Mouse (Mus musculus) common myeloid progenitor, adult 5-6 weeks (primary cell): Measurements from ENCODE around the gene Rhbdl1. TPM values are rescaled to one million over a fixed set of nuclear protein-coding genes. Genes with fewer than 3 reads are reported as not detected.
"Not testable (repeated sequence)": the region's sequence is repeated elsewhere in the genome, so short reads cannot be mapped to it uniquely, and the experiment has no call there.

Source experiments
- ATAC-seq: replicated peaks from 2 replicates; pipeline ENCODE4 v1.8.0; 2016; ENCODE audit warnings: low read depth, mild to moderate bottlenecking, moderate TSS enrichment, inconsistent platforms; ENCODE audit not compliant: poor library complexity, severe bottlenecking
- total RNA-seq: library from RNA; stranded (forward); fragments of 200-1000, 187-1606 nt; gene quantifications from 2 replicates; pipeline ENCODE4 v1.2.3, GENCODE M21; 2017

Rhbdl1 gene
- total RNA-seq, 1 experiment from 2014 or later = 0.46 TPM

DNA sequence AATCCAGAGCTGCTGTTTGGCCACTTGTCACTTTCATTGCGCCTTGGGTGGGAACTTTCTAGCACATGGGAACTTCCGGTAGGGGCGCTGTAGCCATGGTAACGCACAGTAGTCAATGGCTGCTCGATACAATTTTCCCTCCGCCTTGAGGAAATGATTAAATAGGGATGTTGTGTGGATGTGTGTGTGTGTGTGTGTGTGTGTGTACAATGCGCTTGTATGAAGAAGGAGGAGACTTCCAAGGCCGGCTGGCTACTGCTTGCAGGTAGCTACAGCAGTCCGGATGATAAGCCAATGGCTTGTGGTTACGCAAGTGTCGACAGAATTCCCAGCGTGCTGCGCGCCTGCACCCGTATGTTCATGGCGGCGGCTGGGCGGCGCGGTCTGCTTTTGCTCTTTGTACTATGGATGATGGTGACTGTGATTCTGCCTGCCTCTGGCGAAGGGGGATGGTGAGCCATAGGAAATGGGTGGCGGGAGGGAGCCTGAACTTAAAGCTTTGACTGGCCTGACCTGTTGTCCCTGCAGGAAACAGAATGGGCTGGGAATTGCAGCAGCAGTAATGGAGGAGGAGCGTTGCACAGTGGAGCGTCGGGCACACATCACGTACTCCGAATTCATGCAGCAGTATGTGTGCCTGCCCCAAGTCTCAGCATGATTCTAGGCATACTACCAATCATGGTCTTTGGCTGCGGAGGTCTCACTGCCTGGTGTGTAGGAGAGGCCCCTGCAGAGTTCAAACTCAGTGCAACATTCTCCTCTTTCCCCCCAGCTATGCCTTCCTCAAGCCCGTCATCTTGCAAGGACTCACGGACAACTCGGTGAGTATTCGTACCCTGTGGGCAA, 8.2 kb downstream of the Rhbdl1 start, which contains the start of gene Jmjd8:
Gene Jmjd8, plus strand, starts transcription at position 156 of the 846 bp plus-strand sequence.
- ATAC-seq = peak; percentile 43

DNA sequence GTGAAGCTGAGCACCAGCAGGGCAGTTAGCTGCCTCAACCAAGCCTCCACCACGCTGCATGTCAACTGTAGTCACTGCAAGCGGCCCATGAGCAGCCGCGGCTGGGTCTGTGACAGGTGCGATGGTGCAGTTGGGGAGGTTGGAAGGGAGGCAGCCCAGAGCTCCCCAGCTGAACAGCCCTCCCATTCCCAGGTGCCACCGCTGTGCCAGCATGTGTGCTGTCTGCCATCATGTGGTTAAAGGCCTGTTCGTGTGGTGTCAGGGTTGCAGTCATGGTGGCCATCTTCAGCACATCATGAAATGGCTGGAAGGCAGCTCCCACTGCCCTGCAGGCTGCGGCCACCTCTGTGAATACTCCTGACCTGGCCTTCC, 8.9 kb downstream of the Rhbdl1 start:
- ATAC-seq = no peak

DNA sequence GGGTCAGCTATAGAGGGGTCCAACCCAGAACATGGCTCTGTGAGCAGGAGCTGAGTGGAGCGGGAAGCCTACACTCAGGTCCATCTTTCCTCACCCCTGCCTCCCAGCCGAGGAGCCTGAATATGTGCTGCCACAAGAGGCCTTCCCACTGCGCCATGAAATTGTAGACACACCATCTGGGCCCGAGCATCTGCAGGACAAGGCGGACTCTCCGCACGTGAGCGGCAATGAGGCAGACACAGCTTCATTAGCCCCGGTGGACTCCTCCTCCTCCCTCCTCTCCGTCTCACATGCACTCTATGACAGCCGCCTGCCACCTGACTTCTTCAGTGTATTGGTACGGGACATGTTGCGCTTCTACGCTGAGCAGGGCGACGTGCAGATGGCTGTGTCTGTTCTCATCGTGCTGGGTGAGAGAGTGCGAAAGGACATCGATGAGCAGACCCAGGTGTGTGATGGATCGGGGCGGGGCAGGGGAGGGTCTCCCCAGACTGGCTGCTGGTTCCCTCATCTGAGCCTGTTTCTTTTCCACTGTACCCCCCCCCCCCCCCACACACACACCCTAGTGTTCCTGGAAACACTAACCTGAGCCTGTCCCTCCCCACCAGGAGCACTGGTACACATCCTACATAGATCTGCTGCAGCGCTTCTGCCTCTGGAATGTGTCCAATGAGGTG, 9.4 kb downstream of the Rhbdl1 start:
- ATAC-seq = no peak

DNA sequence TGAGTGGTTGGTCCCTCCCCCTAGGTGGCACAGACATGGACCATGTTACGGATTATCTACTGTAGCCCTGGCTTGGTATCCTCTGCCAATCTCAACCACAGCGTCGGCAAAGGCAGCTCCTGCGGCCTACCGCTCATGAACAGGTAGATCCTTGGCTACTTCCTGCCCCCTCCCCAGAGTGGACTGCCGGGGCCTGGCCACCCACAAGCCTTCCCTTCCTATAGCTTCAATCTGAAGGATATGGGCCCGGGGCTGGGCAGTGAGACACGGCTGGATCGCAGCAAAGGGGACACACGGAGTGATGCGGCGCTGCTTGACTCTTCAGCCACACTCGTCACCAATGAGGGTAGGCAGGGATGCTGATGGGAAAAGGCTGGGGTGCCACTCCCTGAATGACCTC, 10.1 kb downstream of the Rhbdl1 start:
- no peak for ATAC-seq

DNA sequence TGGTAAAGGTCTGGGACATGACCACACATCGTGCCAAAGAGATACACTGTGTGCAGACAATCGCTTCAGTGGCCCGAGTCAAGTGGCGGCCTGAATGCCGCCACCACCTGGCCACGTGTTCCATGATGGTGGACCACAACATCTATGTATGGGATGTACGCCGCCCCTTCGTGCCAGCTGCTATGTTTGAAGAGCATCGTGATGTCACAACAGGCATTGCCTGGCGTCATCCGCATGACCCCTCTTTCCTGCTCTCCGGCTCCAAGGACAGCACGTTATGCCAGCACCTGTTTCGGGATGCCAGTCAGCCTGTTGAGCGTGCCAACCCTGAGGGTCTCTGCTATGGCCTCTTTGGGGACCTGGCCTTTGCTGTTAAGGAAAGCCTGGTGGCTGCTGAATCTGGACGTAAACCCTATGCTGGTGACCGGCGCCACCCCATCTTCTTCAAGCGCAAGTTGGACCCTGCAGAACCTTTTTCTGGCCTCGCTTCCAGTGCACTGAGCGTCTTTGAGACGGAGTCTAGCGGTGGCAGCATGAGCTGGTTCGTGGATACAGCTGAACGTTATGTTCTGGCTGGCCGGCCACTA, 11.0 kb downstream of the Rhbdl1 start:
- no peak for ATAC-seq

DNA sequence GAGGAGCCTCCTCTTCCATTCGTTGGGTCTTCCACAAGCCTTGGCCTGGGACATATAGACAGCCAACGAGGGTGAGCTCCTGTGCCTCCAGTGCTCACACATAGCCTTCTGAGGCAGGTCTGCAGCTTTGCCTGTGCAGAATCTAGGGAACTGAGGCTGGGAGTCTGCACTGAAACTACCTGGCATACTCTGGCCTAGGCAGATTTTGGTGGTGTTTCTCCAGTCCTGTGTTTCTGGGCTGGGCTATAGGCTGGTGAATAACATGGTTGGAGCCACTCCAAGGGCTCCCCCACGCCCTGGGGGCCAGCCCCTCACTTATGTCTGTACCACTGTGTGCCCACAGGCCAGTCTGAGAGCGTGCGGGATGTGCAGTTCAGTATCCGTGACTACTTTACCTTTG, 11.8 kb downstream of the Rhbdl1 start:
- ATAC-seq = no peak

DNA sequence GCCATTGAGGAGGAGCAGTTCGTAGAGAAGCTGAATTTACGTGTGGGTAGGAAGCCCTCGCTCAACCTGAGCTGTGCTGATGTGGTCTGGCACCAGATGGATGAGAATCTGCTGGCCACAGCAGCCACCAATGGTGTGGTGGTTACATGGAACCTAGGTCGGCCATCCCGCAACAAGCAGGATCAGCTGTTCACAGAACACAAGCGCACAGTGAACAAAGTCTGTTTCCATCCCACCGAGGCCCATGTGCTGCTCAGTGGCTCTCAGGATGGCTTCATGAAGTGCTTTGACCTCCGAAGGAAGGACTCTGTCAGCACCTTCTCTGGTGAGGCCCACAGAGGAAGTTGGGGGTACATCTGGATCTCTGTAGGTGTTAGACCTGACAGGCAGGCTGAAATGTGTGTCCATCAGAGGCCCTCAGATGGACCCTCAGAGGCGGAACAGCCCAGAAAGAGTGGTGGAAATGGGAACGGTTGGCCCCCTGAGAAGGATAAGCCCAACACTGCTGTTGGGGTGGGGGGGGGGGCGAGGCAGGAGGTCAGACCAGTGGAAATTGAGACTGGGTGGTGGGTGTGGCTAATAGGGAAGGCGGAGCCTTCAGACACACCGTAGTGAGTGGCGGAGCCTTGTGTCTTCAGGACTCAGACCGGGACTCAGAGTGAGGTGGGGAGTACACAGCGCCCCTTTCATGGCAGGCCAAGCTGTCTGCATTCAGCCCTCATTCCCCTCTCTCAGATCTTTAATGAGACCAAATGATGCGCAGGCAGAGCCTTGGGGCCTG, 12.5 kb downstream of the Rhbdl1 start:
- no peak for ATAC-seq

DNA sequence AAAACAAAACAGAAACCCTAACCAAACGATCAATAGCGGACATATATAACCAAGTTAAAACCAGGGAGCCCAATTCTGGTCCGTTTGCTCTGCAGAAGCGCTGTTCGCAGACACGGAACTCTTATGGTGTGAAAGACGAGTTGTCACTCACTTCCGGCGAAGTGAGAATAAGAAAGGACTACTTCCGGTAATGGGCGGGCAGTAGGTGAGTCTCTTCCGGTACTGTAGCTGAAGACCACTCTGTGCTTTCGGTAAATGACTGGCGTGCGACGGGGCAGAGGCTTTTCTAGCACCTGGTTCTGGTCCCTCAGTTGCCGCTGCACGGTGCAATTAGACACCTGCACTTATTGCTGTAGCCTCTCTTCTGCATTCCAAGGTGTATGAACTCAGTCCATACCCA, 13.6 kb downstream of the Rhbdl1 start, which contains the start of gene Wdr24:
Gene Wdr24, plus strand, starts transcription at position 176 of the 400 bp plus-strand sequence.
- peak; percentile 85 for ATAC-seq

DNA sequence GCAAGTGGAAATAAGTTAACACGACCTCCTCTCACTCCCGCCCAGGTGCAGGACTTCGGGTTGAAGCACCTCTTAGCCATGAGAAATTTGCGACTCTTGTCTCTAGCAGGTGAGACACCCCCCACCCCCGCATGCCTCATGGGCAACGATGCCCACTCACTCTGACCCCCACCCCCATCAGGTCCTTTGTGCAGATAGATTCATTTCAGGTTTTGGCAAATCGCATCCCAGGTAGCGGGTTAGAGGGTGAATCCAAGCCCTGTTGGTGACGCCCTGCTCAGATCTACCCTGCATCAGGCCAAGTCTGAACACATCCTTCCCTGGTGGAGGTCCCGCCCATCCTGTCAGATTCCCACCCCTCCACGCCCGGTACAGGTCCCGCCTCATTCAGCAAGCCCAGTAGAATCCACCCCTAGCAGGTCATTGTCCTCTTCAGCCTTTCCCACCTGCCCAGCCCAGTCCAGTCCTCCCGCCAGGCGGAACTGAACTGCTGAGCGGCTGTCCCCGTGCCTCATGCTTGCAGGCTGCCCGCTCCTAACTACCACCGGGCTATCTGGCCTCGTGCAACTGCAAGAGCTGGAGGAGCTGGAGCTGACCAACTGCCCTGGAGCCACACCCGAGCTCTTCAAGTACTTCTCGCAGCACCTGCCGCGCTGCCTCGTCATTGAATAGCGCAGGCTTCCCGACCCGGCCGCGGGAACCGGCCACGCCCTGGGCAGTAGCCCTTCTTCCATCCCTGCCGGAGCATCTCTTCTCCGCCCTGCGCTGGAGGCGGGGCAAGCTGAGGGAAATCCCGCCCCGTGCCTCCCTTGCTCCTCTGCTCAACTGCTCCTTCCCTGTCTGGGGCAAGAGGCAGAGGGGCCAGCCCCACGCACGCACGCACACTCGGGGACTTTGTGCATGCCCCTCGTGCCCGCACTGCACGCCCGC, 18.0 kb downstream of the Rhbdl1 start:
- ATAC-seq = peak; percentile 33; the same call in 1 of the 2 replicates

DNA sequence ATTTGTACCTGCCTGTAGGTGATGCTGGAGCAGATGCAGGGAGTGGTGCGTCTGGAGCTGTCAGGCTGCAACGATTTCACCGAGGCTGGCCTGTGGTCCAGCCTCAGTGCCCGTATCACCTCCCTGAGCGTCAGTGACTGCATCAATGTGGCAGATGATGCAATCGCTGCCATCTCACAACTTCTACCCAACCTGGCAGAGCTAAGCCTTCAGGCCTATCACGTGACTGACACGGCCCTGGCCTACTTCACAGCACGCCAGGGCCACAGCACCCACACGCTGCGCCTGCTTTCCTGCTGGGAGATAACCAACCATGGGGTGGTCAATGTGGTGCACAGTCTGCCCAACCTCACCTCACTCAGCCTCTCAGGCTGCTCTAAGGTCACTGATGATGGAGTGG, 19.4 kb downstream of the Rhbdl1 start:
- no peak for ATAC-seq

DNA sequence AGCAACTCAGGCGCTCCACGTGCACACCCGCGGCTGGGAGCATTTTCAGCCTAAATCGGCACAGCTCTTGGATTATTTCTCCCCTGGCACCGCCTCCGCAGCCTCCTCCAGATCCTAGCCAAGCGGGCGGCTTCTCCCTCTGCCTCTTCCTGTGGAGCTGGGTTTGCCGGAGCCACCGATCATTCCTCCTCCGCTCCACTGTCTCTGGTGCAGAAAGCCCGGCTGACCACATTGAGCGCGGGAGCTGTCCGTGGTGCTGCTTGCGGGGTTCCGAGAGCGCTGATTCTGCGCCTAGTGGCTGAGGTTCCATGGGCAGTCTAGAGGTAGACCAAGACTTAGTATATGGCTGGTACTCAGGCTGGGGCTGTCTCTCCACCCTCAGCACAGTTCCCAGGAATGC, 23.6 kb downstream of the Rhbdl1 start:
- peak; percentile 90 for ATAC-seq

DNA sequence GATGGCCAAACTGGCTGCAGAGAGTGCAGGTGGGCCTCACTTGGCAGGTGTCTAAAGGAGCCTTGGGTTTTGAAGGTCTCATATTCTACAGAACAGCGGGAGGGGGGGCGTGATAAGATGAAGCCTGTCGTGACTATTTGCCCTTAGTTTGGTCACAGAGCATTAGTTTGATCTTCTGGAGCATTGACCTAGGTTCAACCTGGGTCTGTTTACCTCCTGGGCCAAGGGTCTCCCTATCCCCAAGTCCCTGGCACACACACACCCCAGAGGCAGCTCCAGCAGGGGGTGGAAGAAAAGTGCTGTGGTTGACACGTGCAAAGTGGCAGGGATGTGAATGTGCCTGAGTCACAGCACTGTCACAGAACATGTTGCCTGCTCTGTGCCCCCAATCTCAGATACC, 26.2 kb downstream of the Rhbdl1 start:
- no peak for ATAC-seq

DNA sequence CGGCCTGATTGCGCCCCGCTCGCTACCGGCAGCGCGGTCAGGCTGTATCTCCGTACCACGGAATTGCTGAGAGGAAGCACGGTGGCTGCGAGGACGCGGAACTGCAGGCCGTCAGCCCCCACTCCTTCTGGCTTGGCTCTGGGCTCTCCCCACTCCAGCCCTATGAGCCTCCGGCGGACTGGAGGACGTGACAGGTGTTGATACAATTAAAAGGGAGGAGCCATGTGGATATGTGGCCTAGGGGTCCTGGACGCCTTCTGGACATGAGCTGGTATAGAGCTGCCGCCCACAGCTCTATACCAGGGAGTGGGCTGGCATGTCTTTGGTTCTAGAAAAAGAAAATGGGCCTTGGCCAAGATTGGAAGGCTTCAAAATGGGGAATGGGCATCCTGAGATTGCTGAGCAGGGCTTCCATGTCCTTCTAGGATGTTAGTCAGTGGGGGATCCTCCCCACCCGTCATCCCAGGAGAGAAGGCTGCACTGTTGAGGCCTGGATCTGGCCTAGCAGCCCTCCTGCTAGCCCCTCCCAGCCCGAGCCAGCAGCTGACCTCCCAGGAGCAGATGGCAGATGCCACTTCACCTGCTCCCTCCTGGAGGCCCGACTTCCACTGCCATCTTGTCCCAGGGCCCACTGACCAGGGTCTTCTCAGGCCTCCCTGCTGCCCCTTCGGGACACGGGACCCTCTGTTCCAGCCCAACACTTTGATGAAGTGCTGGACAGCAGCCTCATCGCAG, 27.3 kb downstream of the Rhbdl1 start:
- ATAC-seq = peak; percentile 28; the same call in 1 of the 2 replicates

DNA sequence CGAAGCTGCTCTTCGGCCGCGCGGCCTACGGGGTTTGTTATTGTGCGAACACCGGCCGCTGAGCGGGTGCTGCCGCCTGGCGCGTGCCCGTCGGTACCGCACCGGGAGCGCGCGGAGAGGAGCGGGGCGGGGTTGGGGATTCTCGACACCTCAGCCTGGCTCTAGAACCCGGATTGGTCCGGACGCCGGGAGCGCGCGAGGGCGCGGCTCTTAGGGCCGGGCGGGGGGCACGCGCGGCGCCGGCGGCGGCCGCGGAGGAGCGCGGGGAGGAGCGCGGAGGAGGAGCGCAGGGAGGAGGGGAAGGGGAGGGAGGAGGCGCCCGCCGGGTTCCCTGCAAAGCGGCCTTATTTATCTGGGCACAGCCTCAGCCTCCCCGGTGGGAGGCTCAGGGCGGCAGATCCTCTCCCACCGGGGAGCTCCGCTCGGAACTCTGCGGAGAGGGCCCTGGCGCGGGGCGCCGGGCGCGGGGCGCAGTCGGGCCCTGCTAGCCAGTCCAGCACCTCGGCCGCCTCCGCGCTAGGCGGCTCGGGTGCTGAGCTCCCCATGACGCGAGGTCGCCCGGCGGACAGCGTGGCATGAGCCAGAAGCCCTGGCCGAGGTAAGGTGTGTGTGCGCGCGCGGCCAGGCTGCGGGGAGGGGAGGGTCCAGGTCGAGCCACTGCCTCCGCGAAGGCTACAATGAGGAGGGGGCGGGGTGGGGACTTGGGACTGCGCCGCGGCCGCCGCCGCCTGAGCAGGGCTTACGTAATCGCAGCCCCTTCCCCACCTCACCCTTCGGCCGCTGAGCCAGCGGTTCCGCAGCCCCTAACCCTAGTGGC, 28.1 kb downstream of the Rhbdl1 start, which contains the start of gene Fbxl16:
Gene Fbxl16, plus strand, starts transcription at position 297 of the 817 bp plus-strand sequence.
- no peak for ATAC-seq

DNA sequence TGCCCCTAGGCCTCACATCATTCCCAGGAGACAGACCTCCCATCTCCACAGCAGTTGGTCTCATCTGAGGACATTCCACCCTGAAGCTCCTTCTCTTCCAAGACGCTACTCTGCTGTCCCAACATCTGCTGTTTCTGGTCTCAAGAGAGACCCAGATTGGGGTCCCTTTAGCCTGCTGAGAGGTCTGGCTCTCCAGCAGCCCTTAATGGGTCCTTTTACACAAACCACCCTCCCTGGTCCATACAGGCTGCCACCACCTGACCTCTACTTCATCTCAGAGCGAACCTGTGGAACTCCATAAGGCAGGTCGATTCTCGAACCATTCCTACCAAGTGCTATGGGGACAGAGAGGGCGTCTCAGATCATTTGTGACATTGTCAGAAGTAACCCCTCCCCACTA, 29.1 kb downstream of the Rhbdl1 start:
- ATAC-seq = no peak

DNA sequence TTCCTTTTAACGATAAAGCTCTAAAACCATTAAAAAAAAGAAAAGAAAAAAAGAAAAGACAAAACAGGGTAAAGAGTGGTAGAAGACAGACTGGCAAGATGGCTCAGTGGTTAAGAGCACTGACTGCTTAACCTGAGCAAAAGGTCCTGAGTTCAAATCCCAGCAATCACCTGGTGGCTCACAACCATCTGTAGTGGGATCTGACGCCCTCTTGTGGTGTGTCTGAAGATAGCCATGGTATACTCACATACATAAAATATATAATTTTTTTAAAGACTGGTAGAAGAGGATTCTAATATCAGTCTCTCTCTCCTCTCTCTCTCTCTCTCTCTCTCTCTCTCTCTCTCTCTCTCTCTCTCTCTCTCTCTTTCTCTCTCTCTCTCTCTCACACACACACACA, 29.6 kb downstream of the Rhbdl1 start:
- not testable (repeated sequence) for ATAC-seq

DNA sequence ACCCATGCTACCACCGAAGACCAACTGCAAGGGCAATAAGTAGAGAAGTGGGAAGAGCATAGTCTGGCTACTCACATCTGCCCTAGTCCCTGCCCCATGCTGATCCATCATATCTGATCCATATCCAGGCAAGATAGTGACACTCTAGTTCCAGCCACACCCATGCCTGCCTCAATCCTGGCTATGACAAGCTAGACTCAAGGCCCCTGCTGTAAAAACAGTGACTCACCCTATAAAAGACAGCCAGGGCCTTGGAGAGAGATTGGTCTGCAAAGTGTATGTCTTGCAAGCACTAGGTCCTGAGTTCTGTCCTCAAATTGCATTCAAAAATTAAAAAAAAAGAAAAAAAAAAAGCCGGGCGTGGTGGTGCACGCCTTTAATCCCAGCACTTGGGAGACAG, 30.6 kb downstream of the Rhbdl1 start:
- no peak for ATAC-seq
